Mouse (Mus musculus): ENCODE results near the gene Dnali1.

GRCm38 (mm10) chr4:125105354-125105753, 39.9 kb upstream of the Dnali1 start:
- no peak for TF ChIP-seq CTCF (IDR thresholded peaks at IDR 0.05; ENCODE audit: low read depth, low read length)
- TF ChIP-seq POLR2AphosphoS5 (IDR thresholded peaks at IDR 0.05; ENCODE audit: insufficient replicate concordance, low read depth, low read length): no peak
- no peak for TF ChIP-seq GATA1 (IDR thresholded peaks at IDR 0.05; ENCODE audit: borderline replicate concordance, low read length)
- no peak for TF ChIP-seq TAL1 (conservative IDR thresholded peaks at IDR 0.05; ENCODE audit: low read depth, low read length)
- TF ChIP-seq GATA2 (IDR thresholded peaks at IDR 0.05; ENCODE audit: borderline replicate concordance, low read depth, low read length): no peak
